Mouse (Mus musculus) left cerebral cortex, adult 9 months (tissue): ENCODE measurements around the gene Bcl7c.
A peak's percentile ranks its signal among the peaks of the same experiment; 100 is the strongest.
"Not testable (repeated sequence)": the region's sequence is repeated elsewhere in the genome, so short reads cannot be mapped to it uniquely, and the experiment has no call there.

Experiments used
- DNase-seq, 2 experiments: peaks; one replicate each; pipeline ENCODE4 v3.0.0; 2022; ENCODE audit warnings: low spot score in 2 of 2

The Bcl7c gene

DNA sequence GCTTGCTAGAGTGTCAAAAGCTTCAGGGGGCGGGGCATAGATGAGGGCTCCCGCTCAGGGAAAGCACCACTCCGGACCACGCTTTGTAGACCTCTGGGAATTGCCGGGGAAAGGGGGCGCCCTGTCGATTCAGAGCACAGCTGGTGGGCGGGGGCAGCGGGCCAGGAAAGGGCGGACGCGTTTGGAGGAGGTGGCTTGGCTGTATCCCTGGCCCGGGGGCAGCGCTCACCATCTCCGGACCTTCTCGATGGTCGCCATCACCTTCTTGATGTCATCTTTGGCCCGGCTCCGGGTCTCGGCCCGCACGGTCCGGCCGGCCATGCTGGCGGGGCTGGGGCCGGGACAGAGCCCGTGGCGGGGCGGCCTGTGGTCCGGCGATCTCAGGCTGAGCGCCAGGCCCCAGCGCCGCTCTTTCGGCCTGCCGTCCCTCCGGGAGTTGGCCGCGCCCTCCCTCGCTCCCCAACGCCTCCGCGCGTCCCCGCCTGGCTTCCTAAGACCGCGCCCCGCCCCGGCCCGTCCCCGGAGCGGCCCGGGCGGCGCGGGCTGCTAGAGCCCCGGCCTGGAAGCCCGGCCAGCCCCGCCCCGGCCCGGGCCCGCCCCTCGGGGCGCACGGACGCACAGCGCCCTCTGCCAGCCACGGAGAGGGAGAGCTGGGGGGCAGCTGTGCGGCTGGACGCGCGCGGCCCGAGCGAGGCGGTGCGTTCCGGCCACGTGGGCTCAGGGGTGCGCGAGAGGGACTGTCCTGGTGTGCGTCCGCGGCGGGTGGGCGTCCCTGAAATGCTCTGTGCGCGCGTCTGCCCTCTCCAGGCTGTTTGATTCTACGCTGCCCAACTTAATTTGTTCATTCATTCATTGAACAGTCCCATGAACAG lies at the start of gene Bcl7c:
Bcl7c (minus strand) TSS at position 727 of the 872 bp plus-strand sequence.
- peak; percentile 62 to 87 for DNase-seq

- no peak for DNase-seq
Observed at GRCm38 (mm10) chr7:127753741-127754140, 45.0 kb upstream of the Bcl7c start.

- DNase-seq: no peak
Observed at GRCm38 (mm10) chr7:127753158-127753557, 44.4 kb upstream of the Bcl7c start.

DNA sequence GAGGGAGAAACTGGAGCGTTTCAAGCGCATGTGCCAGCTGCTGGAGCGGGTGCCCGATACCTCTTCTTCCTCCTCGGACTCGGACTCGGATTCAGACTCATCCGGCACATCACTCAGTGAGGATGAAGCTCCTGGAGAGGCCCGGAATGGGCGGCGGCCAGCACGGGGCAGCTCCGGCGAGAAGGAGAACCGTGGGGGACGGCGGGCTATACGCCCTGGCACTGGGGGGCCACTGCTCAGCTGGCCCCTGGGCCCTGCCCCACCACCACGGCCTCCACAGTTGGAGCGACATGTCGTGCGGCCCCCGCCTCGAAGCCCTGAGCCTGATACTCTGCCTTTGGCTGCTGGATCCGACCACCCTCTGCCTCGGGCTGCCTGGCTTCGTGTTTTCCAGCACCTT lies 43.3 kb upstream of the Bcl7c start:
- no peak for DNase-seq

DNA sequence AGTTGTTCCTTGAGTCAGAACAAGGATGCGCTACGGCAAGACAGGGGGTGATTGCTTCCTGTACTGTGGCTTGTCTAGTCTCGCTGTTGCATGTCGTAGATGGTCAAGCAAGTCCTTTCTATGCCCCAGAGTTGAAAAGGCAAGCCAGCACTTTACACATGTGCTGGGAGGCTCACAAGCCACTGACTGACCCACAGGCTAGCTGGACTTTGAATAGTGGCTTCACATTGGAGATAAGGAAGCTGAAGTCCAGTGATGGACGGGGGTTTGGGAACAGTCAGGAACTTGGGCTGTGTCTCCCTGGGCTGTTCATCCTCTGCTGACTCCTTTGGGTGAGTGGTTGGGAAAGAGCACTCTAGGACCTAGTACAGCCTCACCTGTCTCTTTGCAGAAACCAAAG lies 42.9 kb upstream of the Bcl7c start:
- DNase-seq: no peak

DNA sequence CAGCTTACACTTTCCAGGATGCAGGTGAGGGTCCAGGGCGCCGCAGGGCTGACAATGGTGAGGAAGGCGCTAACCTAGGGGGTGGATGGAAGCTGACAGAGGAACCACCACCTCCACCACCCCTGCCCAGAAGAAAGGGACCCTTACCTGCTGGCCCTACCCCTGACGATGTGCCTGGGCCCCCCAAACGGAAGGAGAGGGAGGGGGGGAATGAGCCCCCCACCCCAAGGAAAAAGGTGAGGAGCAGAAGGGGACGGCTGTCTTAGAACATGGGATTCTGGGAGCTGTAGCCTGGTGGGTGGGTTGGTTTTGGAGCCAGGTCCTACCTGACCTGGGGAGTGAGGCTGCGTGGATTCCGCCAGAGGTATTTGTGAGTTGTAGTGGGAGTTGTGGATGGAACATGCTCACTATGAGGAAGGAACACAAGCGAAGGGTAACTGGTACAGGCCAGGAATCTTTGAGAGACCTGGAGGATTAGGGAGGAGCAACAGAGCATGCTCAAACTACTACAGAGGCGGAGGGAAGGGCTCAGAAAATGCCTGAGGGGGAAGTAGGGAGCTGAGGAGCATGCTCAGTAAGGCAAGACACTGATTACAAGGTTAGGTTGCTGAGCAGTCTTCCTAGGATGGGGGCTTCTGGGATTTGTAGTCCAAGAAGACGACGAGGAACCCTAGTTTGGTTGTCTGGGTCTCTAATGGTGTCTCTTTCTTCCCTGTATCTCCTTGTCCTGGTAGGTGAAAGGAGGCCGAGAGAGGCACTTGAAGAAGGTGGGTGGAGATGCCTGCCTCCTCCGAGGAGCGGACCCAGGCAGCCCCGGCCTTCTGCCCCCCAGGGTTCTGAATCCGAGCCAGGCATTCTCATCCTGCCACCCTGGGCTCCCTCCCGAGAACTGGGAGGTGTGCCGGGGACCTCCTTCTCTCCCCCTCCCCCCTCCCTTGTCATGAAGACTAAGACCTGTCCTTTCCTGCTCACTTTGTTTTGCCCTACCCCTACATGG lies 41.7 kb upstream of the Bcl7c start:
- DNase-seq: peak in 1 of 2 experiments; percentile 76

GRCm38 (mm10) chr7:127748235-127748560 lies 39.5 kb upstream of the Bcl7c start:
- no peak for DNase-seq

DNA sequence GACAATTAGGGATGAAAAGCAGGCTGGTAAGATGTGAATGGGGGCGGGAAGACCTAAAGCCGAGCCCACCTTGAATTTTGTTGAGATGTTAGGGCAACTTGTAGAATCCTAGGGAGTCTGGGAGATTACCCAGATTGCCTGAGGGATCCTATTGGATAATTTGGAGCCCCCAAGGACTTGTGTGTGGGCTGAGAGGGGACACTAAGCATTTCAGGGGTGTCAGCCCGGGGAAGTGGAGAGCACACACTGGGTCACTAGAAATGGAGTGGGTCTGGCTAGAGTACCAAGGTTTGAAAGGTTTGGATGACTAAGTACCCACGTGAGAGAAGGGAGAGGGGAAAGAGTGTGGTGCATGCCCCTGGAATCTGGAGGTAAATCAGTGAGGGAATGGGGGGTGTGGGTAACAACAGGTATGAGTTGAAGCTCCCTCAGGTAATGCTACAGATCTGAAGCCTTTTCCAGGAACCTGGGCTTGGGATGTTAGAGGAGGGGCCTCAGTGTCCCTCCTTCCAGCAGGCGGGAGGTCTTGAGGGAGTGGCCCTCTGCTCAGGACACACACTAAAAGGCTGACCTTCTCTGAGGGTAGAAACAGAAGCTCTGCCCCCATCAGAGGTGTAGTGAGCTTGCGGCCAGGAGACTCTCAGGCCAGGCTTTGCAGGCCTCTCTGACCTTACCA lies 39.0 kb upstream of the Bcl7c start:
- no peak for DNase-seq

DNA sequence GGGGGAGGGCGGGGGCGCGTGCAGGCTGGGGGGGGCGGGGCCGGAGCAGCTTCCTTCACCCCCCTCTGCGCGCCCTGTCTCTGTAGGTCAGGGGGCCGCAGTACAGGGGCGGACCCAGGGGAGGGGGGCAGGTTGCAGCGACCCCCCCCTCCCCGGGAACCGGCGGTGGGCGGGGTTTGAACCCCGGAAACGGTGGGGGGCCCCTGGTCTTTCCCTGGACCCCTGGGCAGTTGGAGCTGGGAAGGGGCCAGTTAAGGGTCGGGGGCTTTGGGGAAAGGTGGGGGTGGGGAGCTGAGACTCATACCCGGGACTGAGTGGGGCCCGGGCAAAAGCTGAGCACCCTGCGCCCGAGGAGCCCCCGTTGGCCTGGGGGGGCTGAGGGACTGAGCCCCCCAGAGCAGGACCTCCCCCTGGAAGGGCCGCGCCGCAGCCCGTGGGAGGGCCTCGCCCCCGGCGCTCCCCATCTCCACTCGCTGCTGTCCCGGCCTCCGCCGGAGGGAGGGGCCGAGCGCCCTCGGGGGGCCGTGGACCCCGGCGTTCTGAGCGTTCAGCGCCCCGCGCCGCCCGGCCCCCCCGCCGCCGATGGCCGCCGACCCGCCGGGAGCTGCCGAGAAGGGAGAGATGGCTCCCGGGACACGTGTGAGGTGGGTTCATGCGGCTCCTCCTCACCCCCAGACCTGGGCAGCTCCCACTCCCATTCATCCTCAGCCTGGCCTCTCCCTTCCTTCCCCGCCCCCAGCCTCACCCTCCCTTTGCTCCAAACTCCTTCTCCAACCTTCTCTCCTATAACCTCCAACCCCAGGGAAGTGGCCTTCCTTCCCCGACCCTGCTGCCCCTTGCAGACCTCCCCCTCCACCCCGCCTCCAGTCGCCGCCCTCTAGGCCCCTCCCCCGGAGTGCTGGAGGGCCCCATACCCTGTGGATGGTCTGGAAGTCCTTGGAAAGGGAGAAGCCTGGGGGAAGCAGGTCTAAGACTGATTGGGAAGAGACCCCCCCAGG lies 38.1 kb upstream of the Bcl7c start:
- no peak for DNase-seq

DNA sequence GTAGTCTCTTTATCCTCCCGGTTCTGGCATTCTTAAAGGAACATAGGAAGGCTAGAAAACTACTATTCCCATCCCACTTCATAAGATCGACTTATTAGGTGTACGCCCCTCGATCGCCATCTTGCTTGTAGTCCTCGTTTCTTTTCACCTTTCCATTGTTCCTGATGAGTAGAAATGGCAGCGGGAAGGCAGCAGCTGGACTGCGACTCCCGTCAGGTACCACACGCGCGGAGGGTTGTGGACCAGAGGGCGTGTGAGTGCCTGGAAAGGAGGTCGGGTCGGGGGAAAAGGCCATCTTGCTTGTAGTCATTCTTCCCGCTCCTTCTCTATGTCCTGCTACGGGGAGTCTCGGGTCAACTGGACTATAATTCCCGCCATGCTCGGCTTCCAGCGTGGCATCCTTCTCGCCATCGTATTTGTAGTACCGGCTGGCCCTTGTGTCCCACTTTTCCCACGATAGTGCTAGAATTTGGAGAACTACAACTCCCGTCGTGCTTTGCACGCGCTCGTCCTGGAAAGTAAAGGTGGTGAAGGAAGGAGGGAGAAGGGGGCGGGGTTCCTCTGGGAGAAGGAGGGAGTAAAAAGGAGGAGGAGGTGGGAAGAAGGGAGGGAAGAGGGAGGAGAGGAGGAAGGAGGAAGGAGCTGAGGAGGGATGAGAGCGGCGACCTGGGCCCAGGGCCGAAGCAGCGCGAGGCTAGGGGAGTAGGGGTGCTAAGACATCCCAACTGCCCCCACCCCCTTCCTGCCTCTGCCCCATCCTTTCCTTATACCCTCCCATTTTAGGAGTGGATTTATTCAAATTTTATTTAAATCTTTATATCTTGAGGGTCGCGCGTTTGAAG lies 37.1 kb upstream of the Bcl7c start:
- DNase-seq: peak; percentile 99

GRCm38 (mm10) chr7:127745251-127745651 lies 36.5 kb upstream of the Bcl7c start:
- DNase-seq: peak; percentile 96 to 97

DNA sequence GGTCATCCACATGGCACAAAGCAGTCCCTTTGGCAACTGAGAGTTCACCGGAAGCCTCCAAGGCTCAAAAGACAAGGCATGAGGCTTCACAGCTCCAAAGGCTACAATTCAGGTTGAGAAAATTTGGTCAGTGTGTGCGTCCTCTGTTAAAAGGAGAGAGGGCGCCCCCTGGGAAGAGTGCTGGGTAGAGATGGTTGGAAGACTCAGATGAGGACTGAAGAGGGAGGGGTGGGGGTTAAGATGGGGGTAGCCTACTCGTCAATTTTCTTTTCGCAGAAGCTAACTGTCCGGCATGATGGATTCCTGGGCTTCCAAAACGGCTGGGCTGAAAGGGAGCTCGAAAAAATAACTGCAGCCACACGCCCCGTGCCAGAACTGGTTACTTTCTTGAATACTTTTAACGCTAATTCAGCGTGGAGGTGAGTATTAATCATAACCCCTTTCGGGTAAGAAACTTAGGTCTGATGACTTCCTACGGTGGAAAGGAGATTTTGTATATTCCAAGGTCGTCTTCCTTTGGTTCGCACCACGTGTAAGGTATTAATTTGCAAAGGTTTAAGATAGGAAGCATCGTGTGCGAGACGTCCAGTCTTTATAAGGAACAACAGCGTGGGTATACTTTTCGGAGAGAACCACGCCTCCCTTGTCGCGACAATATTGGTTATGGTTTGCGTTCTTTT lies 35.8 kb upstream of the Bcl7c start, which contains the start of gene Fbxl19:
Fbxl19 (plus strand) TSS at position 178 of the 680 bp plus-strand sequence.
- peak in 1 of 2 experiments; percentile 83 for DNase-seq

DNA sequence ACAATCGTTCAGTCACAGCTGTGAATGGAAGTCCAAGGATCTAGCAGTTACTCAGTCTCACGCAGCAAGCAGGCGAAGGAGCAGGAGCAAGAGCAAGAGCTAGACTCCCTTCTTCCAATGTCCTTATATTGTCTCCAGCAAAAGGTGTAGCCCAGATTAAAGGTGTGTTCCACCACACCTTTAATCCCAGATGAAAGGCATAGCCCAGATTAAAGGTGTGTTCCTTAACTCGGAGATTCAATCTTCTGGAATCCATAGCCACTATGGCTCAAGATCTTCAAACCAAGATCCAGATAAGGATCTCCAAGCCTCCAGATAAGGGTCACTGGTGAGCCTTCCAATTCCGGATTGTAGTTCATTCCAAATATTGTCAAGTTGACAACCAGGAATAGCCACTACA lies 23.3 kb upstream of the Bcl7c start, which contains the start of gene Ctf2:
Ctf2 (minus strand) TSS at position 101 of the 400 bp plus-strand sequence.
- DNase-seq: not testable (repeated sequence)

DNA sequence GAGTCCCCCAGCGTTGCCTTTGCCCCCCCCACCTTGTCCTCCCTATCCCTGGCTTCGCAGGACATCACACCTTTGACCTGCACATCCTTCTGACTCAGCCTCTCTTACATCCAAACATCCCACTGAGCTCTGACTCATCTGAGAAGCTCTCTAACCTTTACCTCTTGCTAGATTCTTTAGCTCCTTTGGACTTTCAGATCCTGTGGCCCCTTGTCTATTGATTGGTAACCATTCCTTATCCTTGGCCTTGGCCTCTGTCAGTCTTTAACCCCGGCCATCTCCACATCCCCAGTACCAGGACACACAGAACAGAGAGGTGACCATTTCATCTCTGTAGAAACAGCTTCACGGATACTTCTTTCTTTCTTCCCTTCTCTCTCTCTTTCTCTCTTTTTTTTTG lies 21.4 kb upstream of the Bcl7c start:
- no peak for DNase-seq

GRCm38 (mm10) chr7:127727898-127728297 lies 19.2 kb upstream of the Bcl7c start:
- no peak for DNase-seq

DNA sequence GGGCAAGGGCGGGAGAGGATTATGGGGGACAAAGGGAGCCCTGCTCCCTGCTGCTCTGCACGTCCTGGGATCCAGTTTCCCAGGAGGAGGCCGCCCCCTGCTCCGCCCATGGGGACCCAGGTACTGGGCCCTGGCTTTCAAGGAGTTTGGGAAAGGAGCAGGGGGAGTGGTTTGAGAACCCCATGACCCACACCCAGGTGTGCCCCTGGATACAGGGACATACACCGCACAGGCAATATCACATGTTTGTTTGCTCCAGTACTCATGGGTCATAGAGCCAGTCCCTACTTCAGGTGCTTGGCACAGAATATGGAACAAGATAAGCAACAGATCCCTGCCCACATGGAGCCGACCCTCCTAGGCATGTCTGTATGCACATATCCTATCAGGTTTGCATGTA lies 17.2 kb upstream of the Bcl7c start:
- no peak for DNase-seq

- DNase-seq: no peak
Observed at GRCm38 (mm10) chr7:127725490-127725889, 16.8 kb upstream of the Bcl7c start.

GRCm38 (mm10) chr7:127719258-127719657 lies 10.5 kb upstream of the Bcl7c start:
- DNase-seq: no peak

GRCm38 (mm10) chr7:127718339-127718738 lies 9.6 kb upstream of the Bcl7c start:
- DNase-seq: no peak
